Mouse (Mus musculus) cerebellum, adult 8-10 months (tissue): ENCODE data around the gene Gpha2.

Experiments
- DNase-seq: peaks from one replicate; pipeline ENCODE4 v3.0.0; 2022

The Gpha2 gene

DNA sequence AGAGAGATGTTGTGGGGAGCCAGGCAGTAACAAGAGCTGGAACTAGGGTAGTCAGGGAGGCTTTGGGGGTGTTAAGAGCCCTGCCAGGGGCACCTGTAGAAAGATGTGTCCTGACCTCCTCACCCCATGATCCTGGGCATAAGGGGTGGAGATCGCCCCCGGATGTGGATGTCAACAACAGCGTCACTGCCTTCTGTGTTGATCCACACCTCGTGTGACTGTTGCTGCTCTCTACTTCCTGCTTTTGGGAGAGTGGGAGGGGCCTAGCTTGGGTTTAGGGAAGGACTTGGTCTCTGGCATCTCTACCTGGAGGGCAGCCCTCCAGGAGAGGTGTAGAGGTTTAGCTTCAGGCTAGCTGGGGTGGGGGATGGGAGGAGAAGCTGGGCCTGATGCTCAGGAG, 16.1 kb downstream of the Gpha2 start:
- peak; percentile 55 for DNase-seq

GRCm38 (mm10) chr19:6243226-6243625, 17.0 kb downstream of the Gpha2 start:
- no peak for DNase-seq

DNA sequence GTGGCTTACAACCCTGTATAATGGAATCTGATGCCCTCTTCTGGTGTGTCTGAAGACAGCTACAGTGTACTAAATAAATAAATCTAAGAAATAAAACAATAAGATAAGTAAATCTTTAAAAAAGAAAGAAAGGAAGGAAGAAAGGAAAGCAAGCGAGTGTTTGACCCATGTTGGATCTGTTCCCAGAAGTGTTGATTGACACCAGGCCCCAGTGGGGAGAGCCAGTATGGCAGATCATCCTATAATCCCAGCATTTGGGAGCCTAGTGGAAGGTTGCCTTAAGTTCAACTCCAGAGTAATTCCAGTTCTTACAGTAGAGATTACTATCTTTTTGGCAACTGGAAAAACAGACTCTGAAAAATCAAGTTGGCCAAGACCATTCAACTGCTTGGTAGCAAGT, 19.6 kb downstream of the Gpha2 start:
- DNase-seq: no peak

DNA sequence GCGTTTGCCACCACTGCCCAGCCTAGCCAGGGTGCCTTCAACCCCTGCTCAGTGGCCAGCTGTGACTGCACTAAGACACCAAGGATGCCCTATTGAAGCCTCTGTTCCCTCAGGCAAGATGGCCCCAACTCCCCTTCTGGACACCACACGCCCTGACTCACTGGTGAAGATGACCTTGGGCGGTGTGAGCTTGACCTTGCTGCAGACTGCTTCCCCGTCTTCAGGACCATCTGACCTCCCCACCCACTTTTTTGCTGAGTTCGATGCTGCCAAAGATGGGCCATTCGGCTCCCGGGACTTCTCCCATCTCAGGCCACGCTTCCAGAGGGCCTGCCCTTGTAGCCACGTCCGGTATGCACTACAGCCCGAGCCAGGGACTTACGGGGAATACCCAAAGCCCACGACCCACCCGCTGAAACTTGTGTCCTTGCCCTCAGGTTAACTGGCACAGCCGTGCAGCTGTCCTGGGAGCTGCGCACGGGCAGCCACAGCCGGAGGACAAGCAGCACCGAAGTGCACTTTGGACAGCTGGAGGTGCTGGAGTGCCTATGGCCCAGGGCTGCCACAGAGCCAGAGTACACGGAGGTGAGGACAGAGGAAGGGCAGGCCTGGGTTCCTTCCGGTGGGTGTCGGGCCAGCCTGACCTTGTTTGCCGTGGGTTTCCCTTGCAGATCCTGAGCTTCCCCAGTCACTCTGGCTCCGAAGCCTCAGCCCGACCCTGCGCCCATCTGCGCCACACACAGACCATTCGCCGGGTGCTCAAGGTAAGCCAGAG, 21.5 kb downstream of the Gpha2 start:
- DNase-seq: no peak

DNA sequence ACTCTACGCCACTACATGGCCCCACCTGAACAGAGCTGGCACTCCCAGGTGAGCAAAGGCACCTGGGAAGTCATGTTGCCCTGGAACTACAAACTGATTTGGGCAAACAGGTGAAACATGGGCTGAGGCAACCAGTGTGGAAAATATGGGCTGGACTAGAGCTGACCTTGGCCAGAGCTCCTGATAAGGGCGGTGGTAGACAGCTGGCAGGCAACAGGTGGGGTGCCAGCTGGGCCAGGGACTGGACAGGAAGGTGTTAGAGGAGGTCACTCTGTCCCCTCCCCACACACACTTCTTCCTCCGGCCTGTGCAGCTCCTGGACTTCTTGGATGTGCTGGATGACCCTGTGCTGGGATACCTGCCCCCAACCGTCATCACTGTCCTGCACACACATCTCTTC, 26.8 kb downstream of the Gpha2 start:
- DNase-seq: no peak

DNA sequence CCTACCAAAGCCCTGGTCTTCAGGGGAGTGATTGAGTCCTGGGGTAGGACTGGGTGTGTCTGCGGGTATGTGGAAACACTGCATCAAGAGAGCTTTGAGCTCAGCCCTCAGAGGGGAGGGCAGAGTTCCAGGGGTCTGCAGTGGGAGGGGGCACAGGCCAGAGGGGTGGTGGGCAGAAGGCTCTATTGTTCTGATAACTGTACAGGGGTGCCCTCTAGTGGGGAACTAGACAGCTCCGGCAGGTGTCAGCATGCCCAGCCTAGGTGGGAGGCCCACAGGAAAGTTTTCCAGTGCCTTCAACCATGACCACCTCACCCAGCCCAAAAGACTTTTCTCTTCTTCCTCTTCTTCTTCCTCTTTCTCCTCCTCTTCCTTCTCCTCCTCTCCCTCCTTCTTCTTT, 34.2 kb downstream of the Gpha2 start:
- DNase-seq: no peak

DNA sequence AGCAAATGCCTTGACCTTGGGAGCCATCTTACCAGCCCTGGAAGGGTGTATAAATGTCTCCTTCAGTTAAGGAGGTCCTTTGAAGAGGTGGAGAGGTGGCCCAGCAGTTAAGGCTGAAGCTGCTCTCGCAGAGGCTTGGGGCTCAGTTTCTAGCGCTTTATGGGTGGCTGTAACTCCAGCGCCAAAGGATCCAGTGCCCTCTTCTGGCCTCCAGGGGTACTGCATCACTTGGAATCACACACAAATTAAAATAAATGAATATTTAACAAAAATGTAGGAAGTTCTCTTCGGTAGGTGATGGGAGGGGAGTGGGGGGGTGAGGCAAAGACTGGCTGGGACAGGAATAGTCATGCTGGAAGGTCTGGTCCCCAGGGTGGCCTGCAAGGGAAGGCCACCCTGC, 34.8 kb downstream of the Gpha2 start:
- DNase-seq: no peak

GRCm38 (mm10) chr19:6261379-6261778, 35.2 kb downstream of the Gpha2 start:
- no peak for DNase-seq

DNA sequence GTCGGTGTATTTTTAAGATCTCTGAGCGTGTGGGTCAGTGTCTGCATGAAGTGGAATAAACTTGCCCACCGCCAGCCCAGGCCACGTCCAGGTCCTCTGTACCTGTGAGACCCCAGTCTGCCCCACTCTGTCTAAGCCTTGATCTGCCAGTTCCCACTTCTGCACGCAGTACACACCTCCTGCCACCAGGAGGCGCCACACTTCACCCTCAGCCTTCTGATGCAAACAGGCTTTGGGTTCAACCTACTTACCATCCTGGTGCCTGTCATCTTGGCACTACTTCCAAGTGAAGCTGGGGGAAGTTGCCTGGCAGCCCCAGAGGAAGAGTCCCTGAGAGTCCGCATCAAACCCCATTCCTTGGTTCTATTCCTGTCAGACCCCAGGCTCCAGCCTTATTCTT, 36.0 kb downstream of the Gpha2 start:
- DNase-seq: peak; percentile 88

DNA sequence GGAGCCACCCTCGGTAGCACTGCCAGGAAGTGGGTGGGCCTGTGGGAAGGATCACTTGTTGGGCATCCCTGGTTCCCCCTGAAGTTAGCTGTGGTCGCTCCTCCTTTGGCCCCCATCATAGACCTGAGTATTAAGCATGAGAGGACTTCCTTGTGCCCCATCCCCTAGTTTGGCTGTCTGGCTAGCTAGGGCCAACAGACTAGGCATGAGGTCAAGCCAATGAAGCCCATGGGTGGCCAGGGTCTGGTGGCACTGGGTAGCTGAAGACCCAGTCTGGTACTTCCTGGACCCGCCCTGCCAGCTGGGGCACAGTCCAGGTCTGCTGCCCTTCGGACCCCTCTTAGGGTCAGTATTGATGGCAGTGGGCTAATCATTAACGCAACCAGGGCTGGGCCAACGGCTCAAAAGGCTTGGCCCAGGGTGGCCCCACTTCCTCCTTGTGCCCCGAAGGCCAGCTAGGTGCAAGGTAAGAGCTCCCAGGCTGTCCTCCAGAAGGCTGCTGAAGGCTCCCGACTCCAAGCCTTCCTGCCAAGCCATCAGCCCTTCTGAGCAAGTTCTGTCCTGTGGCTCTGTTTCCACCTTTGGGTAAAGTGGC, 36.8 kb downstream of the Gpha2 start:
- DNase-seq: no peak

- no peak for DNase-seq
These were observed 38.0 kb downstream of the Gpha2 start for GRCm38 (mm10) chr19:6264200-6264599.

GRCm38 (mm10) chr19:6264945-6265344, 38.8 kb downstream of the Gpha2 start:
- no peak for DNase-seq

DNA sequence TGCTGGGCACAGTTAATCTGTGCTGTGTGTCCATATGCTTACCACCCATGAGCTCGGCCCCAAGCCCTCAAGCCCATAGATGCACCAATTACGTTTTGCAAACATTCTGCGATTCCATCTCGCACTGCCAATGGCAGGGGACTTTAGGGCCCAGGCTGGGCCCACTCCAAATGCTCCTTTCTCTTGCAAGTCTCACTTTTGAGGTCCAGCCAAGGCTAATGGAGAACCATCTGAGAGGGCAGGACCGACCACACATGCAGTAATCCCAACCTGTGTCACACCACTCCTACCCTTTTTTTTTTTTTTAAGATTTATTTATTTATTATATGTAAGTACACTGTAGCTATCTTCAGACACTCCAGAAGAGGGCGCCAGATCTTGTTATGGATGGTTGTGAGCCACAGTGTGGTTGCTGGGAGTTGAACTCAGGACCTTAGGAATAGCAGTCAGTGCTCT, 39.6 kb downstream of the Gpha2 start:
- DNase-seq: no peak

DNA sequence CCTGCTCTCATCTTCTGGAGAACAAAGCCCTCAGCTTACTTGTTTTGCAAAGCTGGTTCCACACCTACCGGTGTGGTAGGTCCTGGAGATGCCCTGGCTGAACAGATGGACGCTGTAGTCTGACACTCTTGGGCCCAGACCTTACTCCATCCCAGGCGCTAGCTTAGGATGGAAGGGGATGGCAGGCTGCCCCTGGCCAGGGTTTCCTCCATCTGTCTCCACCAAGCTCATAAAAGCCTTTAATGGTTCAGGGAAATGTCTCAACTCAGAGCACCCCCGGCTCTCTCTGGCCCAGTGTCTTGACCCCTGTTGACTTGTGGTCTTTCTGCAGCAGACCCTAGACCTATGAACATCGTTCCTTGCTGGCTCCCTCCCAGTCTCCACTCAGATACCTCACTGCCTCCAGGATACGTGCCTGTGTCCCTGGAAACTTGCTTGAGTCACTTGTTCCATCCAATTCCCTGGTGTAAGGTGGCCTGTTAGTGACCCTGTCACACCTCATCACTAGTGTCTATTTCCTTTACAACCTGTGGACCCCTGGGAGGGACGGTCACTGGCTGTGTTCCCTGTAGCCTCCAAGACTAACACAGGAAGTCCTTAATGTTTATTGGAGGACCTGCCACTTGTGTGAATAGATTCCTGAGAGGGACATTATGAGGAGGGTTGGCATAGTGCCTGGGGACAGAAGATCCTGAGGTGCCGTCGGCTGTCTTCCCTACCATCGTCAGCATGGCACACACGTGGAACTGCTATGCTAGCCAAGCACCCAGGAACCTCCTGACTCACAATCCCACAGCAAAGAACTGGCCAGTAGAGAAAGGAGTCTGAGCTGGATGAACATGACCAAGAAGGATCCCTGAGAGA, 41.4 kb downstream of the Gpha2 start:
- DNase-seq: peak; percentile 92

DNA sequence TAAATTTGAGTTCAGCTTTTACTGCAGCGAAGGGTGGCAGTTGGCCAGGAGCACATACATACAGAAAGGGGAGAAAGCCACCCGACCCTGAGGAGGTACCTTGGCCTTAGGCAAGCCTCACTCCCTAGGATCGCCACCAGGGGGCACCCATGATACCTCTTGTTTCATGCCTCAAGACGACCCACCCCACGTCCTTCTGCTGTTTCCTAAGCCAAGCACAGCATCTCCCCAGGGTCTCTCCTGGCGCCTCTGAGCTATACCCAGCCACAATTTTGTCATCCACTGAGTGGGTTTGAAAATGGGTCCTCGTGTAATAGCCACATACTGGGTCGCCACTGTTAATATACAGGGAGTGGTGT, 42.0 kb downstream of the Gpha2 start:
- DNase-seq: peak; percentile 87

DNA sequence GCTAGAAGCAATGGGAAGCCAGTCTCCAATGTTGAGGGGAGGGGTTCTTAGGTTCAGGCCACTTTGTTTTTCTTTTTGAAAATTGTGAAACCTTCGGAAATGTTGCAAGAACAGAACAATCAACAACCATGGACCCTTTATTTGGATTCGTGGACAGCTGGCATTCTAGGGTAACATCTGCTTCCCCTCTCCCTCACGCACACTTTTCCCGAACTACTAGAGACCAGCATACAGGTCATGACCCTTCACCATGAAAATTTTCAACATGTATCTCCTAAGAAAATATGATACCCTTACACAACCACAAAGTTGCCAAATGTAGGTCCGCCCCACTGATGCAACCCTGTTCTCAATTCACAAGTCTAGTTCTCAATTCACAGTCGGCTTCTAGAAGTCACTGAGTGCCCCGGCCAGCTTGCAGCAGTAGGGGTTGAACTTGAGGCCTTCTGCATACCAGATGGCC, 42.5 kb downstream of the Gpha2 start:
- no peak for DNase-seq

DNA sequence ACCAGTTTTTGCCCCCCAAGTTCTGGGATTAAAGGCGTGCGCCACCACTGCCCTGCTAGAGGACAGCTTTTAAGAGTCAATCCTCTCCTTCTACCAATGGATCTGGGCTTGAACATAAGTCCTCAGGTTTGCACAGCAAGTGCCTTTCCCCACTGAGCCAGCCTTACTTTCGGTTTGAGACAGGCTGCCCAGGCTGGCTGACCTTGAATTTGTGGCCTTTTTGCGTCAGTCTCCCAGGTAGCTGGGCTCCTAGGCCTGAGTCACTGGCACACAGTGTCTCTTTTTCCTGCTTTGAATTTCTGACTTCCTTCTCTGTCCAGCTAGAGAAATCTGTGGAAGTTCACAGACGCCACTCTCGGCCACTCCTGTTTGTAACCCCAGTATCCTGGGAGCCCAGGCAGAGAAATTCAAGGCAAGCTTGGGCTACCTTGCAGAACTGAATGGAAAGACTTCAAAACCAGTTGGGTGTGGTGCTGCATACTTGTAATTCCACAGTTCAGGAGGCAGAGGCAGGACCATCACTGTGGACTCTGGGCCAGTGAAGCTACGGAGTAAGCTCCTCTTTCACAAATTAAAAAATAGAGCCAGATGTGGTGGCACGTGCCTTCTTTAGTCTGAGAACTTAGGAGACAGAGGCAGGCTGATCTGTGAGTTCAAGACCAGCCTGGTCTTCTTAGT, 43.8 kb downstream of the Gpha2 start:
- no peak for DNase-seq

DNA sequence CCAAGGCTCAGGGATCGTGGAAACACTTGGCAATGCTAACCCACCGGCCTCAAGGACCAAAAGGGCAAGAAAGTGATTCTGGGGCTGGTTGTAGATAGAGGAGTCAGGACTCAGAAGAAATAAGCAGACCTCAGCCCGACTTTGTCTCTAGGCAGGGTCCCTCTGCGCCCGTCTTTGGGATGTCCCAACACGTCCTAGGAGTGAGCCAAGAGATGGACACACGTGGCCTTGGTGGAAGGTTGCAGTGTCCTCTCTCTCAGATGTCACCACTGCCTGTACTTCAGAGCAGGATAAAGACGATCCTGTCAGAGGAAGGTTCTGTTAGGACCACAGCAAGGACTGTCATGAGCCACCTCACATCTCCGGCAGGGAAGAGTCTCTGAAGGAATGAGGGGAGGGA, 44.5 kb downstream of the Gpha2 start:
- no peak for DNase-seq

- DNase-seq: no peak
These were observed 45.0 kb downstream of the Gpha2 start for GRCm38 (mm10) chr19:6271206-6271605.

GRCm38 (mm10) chr19:6272053-6272452, 45.9 kb downstream of the Gpha2 start:
- no peak for DNase-seq

DNA sequence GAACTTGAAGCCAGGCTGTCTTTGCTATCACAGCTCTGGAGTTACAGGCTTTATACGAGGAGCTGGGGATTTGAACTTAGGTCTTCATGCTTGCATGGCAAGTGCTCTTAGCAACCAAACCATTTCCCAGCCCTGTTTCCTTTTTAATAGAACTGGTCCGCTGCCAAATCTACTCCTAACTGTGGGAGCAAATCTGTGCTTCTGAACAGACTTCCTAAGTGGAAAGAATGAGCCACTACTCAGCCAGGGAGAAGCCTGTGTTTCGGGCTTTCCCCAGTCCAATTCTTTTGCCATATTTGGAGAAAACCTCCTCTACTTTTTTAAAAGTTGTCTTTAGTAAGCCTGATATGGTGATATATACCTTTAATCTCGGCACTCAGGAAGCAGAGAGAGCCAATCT, 46.6 kb downstream of the Gpha2 start:
- DNase-seq: no peak

DNA sequence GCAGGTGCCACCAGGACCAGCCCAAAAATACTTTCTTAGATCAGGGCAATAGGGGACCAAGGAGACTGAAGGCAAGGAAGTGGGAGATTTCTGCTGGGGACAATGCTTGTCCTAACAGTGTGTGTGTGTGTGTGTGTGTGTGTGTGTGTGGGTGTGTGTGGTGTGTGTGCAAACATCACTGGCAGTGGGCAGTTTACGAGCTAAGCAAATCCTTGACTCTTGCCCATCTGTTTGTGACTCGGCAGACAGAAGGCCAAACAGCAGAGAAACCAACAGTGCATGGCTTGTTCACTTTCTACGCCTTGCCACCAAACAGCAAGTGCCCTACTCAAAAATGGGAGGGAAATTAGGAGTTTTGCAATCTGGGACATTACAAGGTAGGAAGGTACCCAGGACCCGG, 47.4 kb downstream of the Gpha2 start:
- no peak for DNase-seq

DNA sequence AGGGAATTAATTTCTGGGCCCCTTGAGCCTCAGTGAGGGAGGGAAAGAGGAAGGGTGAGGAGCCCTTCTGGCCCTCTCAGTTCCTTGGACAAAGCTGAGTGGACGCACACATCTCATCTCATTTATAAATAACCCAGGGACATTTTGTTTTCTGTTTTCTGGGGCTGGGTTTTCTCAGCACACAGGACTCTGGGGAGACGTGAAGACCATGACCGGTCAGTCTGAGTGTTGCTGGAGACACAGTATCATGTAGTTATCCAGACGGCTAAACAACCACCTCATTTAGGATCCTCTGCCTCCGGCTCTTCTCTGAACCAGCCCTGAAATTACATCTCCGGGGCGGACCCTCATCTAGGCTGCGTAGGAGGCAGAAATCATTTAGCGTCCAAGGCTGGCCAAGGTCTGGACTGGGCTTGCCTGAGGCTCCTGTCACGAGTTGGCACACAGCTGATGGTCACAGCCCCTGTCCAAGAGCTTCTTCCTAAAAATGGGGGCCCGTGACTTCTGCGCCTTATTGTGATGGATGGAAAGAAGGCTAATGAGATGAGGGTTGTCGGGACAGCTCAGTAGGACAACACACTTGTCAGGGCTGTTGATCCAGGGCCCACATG, 47.9 kb downstream of the Gpha2 start:
- DNase-seq: no peak
